In the genomic region with DNA sequence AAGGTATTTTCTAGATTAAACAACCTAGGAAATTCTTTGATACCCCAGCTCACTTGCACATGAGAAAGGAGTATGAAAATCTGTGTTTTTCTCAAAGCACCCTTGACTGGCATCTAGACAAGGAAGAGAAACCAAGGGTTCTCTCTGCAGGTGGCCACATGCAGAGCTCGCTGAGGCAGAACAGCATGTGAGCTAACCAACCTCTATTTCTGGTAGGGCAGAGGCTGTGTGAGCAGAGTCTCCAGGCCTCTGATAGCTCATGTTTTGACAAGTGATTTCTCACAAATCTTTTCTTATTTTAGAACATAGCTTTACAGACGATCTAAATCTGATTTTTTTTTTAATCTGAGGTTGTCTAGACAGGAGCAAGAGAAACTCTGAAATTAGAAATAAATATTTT, we compare ENCODE assay signal across 28 mouse cellular contexts. TPM values are rescaled to one million over a fixed set of nuclear protein-coding genes. Genes with fewer than 3 reads are reported as not detected.
DNase-seq lines count a peak whose midpoint lies in the region; ATAC-seq lines count a peak whose summit lies in the region.
"Had no signal": no experiment of that assay in that cellular context is flagged by ENCODE, and none has a peak within 500 bp of the region (broad histone marks: within the 10 kb centered on the region; RNA-seq: fewer than 3 reads in every experiment).

No protein-coding gene starts in this region.

- no peaks in the 10 kb centered on the region for H3K27me3 ChIP-seq in limb, embryonic 10.5 days (ENCODE audit: low read depth, poor library complexity, severe bottlenecking)
- H3K27me3 ChIP-seq: embryonic facial prominence, embryonic 15.5 days; forebrain, embryonic 15.5 days; heart, embryonic 13.5 days; hindbrain, embryonic 13.5 days; limb, embryonic 13.5 days; liver, embryonic 13.5 days; lung, embryonic 15.5 days; megakaryocyte, embryonic 14.5 days; midbrain, embryonic 15.5 days; neural tube, embryonic 13.5 days had no signal

- H3K4me1 ChIP-seq in limb, embryonic 10.5 days, result no peaks in the 10 kb centered on the region
- H3K4me1 ChIP-seq: embryonic facial prominence, embryonic 15.5 days; forebrain, embryonic 15.5 days; hindbrain, embryonic 13.5 days; limb, embryonic 13.5 days; lung, embryonic 15.5 days; midbrain, embryonic 15.5 days; neural tube, embryonic 13.5 days had no signal

- DNase-seq in heart, adult 11 months, result peak; percentile 85
- DNase-seq in heart, adult 8-10 months (ENCODE audit: low spot score), result no peak
- DNase-seq in spleen, adult 12 weeks (ENCODE audit: low spot score), result peak; percentile 34
- DNase-seq in spleen, postnatal 14 days (ENCODE audit: low spot score in 2 of 2), result no peak
- no peak for DNase-seq in kidney, adult 11 months
- no peak for DNase-seq in testis, postnatal 10 days (ENCODE audit: low spot score)
- DNase-seq in limb, embryonic 10.5 days (ENCODE audit: low spot score), result no peak
- DNase-seq: cerebellum, adult 2 months; cerebellum, postnatal 25 days; heart, adult 18-20 months; heart, postnatal 14 days; kidney, adult 18-20 months; kidney, postnatal 14 days; liver, embryonic 13.5 days; right cerebral cortex, postnatal 4 days; thymus, postnatal 14 days had no signal

- H3K27ac ChIP-seq in limb, embryonic 10.5 days, result no peak overlapping the region
- H3K27ac ChIP-seq: embryonic facial prominence, embryonic 15.5 days; forebrain, embryonic 15.5 days; heart, embryonic 13.5 days; hindbrain, embryonic 13.5 days; limb, embryonic 13.5 days; liver, embryonic 13.5 days; lung, embryonic 15.5 days; midbrain, embryonic 15.5 days; neural tube, embryonic 13.5 days had no signal

- peak; percentile 49; the same call in 1 of the 2 replicates for ATAC-seq in megakaryocyte progenitor cell, adult 5-6 weeks (replicated peaks; ENCODE audit: poor library complexity)
- ATAC-seq: CD4-positive, CD25-positive, alpha-beta regulatory T cell, adult 4 months; forebrain, embryonic 15.5 days; midbrain, embryonic 15.5 days had no signal

- no peaks in the 10 kb centered on the region for H3K36me3 ChIP-seq in limb, embryonic 10.5 days
- H3K36me3 ChIP-seq: embryonic facial prominence, embryonic 15.5 days; forebrain, embryonic 15.5 days; hindbrain, embryonic 13.5 days; limb, embryonic 13.5 days; liver, embryonic 13.5 days; lung, embryonic 15.5 days; midbrain, embryonic 15.5 days; neural tube, embryonic 13.5 days had no signal

- H3K9me3 ChIP-seq in limb, embryonic 10.5 days (replicated peaks), result no peaks in the 10 kb centered on the region
- H3K9me3 ChIP-seq: embryonic facial prominence, embryonic 15.5 days; forebrain, embryonic 15.5 days; heart, embryonic 13.5 days; hindbrain, embryonic 13.5 days; limb, embryonic 13.5 days; liver, embryonic 13.5 days; lung, embryonic 15.5 days; megakaryocyte, embryonic 14.5 days; midbrain, embryonic 15.5 days; neural tube, embryonic 13.5 days had no signal

- H3K4me3 ChIP-seq in limb, embryonic 10.5 days, result no peak overlapping the region
- H3K4me3 ChIP-seq: embryonic facial prominence, embryonic 15.5 days; forebrain, embryonic 15.5 days; heart, embryonic 13.5 days; hindbrain, embryonic 13.5 days; limb, embryonic 13.5 days; liver, embryonic 13.5 days; lung, embryonic 15.5 days; megakaryocyte, embryonic 14.5 days; midbrain, embryonic 15.5 days; myocyte; neural tube, embryonic 13.5 days had no signal

- WGBS in limb, embryonic 10.5 days, result 81% methylated on average over 2 of the region's 2 CpGs

RNA-seq across cellular contexts. Expression of a gene that starts 12.8 kb away (rescaled TPM):
- total RNA-seq in heart, adult 8-10 months (2022), result 10 to 100 TPM; 31.9 to 48.9 (median 41.9) TPM
- 0.98 and 2.7 TPM in 2 replicates for total RNA-seq in megakaryocyte progenitor cell, adult 5-6 weeks (2015)
- total RNA-seq in megakaryocyte progenitor cell, adult 5-6 weeks (2017), result 0.17 and 1.3 TPM in 2 replicates
- 10.1 and 12.1 TPM in 2 replicates for polyA plus RNA-seq in limb, embryonic 10.5 days (2016; fragmentation: Nextera tagmentation; extraction: Ambion mirVana)

Comparison
In these comparisons a context has a peak if more than half of its experiments do, and no peak if none do; other contexts are left out.
1. DNase-seq: peak in heart, adult 11 months (single experiment) and spleen, adult 12 weeks (single experiment); none in heart, adult 8-10 months (single experiment), spleen, postnatal 14 days (0 of 2), kidney, adult 11 months (single experiment), testis, postnatal 10 days (single experiment) and limb, embryonic 10.5 days (single experiment).
2. RNA of a gene that starts 12.8 kb away (total RNA-seq): 31.9 to 48.9 TPM in heart, adult 8-10 months; 0.17 to 2.7 TPM in megakaryocyte progenitor cell, adult 5-6 weeks; every median in the first group is over 4 times any median in the second.